Mouse (Mus musculus) heart, postnatal 0 days (tissue): ENCODE results near the gene Akp3. TPM values are rescaled to one million over a fixed set of nuclear protein-coding genes. Genes with fewer than 3 reads are reported as not detected.

Experiments used
- ATAC-seq: fragments of 200-750 bp; cut with Nextera tagmentation; 2 replicates; pipeline ENCODE4 v1.8.0; 2017; ENCODE audit warnings: low read depth, moderate number of reproducible peaks, moderate library complexity; ENCODE audit not compliant: insufficient read depth
- DNase-seq: peaks from one replicate; pipeline ENCODE4 v3.0.0-alpha.2; 2016; ENCODE audit warnings: low spot score
- H3K27ac ChIP-seq: fragments of 300-500 bp; sonication (generic); 2 replicates; pipeline ENCODE4 v1.5.1; 2014; ENCODE audit warnings: low read depth, mild to moderate bottlenecking
- H3K27me3 ChIP-seq: fragments of 300-500 bp; sonication (generic); 2 replicates; pipeline ENCODE4 v1.6.1; 2014; ENCODE audit warnings: low read length, mixed read lengths; ENCODE audit not compliant: control insufficient read depth, insufficient read depth
- H3K36me3 ChIP-seq: fragments of 300-500 bp; sonication (generic); replicated peaks from 2 replicates; pipeline ENCODE4 v1.6.1; 2014; ENCODE audit warnings: low read length, mixed read lengths; ENCODE audit not compliant: control insufficient read depth, insufficient read depth
- H3K4me1 ChIP-seq: fragments of 300-500 bp; sonication (generic); 2 replicates; pipeline ENCODE4 v1.6.1; 2014; ENCODE audit warnings: antibody characterized with exemption; ENCODE audit not compliant: control insufficient read depth, insufficient read depth
- H3K4me2 ChIP-seq: fragments of 300-500 bp; sonication (generic); 2 replicates; pipeline ENCODE4 v1.6.1; 2014; ENCODE audit warnings: low read depth, mild to moderate bottlenecking, low read length, moderate library complexity
- H3K4me3 ChIP-seq: fragments of 300-500 bp; sonication (generic); 2 replicates; pipeline ENCODE4 v1.5.1; 2014; ENCODE audit warnings: low read depth, low read length
- H3K9ac ChIP-seq: fragments of 300-500 bp; sonication (generic); replicated peaks from 2 replicates; pipeline ENCODE4 v1.6.1; 2014; ENCODE audit warnings: low read depth, low read length, mixed read lengths
- H3K9me3 ChIP-seq: fragments of 300-500 bp; sonication (generic); replicated peaks from 2 replicates; pipeline ENCODE4 v1.6.1; 2016; ENCODE audit warnings: low read length; ENCODE audit not compliant: control insufficient read depth
- CTCF ChIP-seq: IDR thresholded peaks from 2 replicates; pipeline ENCODE4 v1.5.1; 2016; ENCODE audit warnings: antibody characterized with exemption, control low read depth, low read depth
- EP300 ChIP-seq: IDR thresholded peaks from 2 replicates; pipeline ENCODE4 v1.6.1; 2016; ENCODE audit warnings: antibody characterized with exemption, low read depth
- WGBS: fragments of 180-500 bp; shearing (Covaris S2); extraction: QIAGEN DNeasy Blood & Tissue Kit; methylation state at CpG from one replicate; pipeline ENCODE4 v1.1.7; 2014; 5-methylcytosine and 5-hydroxymethylcytosine counted together
- polyA plus RNA-seq: library from polyadenylated mRNA; unstranded; fragments of >200 nt; fragmentation: Nextera tagmentation; extraction: Ambion mirVana; gene quantifications from 2 replicates; pipeline ENCODE4 v1.2.1, GENCODE M21; 2015
- total RNA-seq: library from RNA; depleted of rRNA; stranded (reverse); fragments of >200 nt; gene quantifications from 2 replicates; pipeline ENCODE4 v1.2.3, GENCODE M21; 2014; ENCODE audit warnings: low replicate concordance; rRNA removed

Akp3 gene
- total RNA-seq (not detected in 2 replicates), polyA plus RNA-seq (not detected in 2 replicates)

- H3K9me3 ChIP-seq = no peaks in the 10 kb centered on the region
- no peak for ATAC-seq
- H3K9ac ChIP-seq = no peak within 1 kb of the TSS
- H3K36me3 ChIP-seq = no peaks in the 10 kb centered on the region
- no peak within 1 kb of the TSS for H3K4me3 ChIP-seq
- 72% methylated on average over 6 of the region's 6 CpGs for WGBS
- TF ChIP-seq CTCF = no peak
- no peak for TF ChIP-seq EP300
- no peak within 1 kb of the TSS for H3K27ac ChIP-seq
- 0 out of 2 replicates have a peak, but pooled peaks cover 5% of the 10 kb centered on the region for H3K4me1 ChIP-seq
- DNase-seq = no peak
- peaks cover 39% of the 10 kb centered on the region for H3K27me3 ChIP-seq
- no peak within 1 kb of the TSS for H3K4me2 ChIP-seq
Measured at GRCm38 (mm10) chr1:87124673-87125072, at the start of gene Akp3. TSS of gene Akp3 (plus strand) at chr1:87124973.

GRCm38 (mm10) chr1:87086196-87086595, 38.6 kb upstream of the Akp3 start:
- no peak overlapping the region for H3K4me2 ChIP-seq
- H3K9me3 ChIP-seq = no peaks in the 10 kb centered on the region
- TF ChIP-seq EP300 = no peak
- TF ChIP-seq CTCF = no peak
- no peak for ATAC-seq
- DNase-seq = no peak
- H3K4me1 ChIP-seq = no peaks in the 10 kb centered on the region
- no peaks in the 10 kb centered on the region for H3K27me3 ChIP-seq
- WGBS = 61% methylated on average over 4 of the region's 4 CpGs
- no peak overlapping the region for H3K4me3 ChIP-seq
- no peak overlapping the region for H3K27ac ChIP-seq
- H3K36me3 ChIP-seq = no peaks in the 10 kb centered on the region
- no peak overlapping the region for H3K9ac ChIP-seq

GRCm38 (mm10) chr1:87086964-87087363, 37.8 kb upstream of the Akp3 start:
- no peak overlapping the region for H3K4me3 ChIP-seq
- ATAC-seq (no peak), DNase-seq (no peak)
- H3K27me3 ChIP-seq = no peaks in the 10 kb centered on the region
- TF ChIP-seq CTCF = peak; percentile 34; the same call in 1 of the 2 replicates
- TF ChIP-seq EP300 = no peak
- H3K36me3 ChIP-seq = no peaks in the 10 kb centered on the region
- no peak overlapping the region for H3K9ac ChIP-seq
- H3K9me3 ChIP-seq = no peaks in the 10 kb centered on the region
- H3K4me1 ChIP-seq = no peaks in the 10 kb centered on the region
- 69% methylated on average over 17 of the region's 17 CpGs for WGBS
- no peak overlapping the region for H3K27ac ChIP-seq
- no peak overlapping the region for H3K4me2 ChIP-seq

- TF ChIP-seq CTCF (no peak), EP300 (no peak)
- Histone ChIP-seq H3K4me2 (no peak overlapping the region), H3K27ac (no peak overlapping the region), H3K27me3 (no peaks in the 10 kb centered on the region), H3K4me1 (no peaks in the 10 kb centered on the region), H3K36me3 (no peaks in the 10 kb centered on the region), H3K4me3 (no peak overlapping the region), H3K9ac (no peak overlapping the region), H3K9me3 (no peaks in the 10 kb centered on the region)
- no peak for ATAC-seq
- WGBS = 88% methylated on average over 11 of the region's 11 CpGs
- no peak for DNase-seq
Measured at GRCm38 (mm10) chr1:87089251-87089650, 35.5 kb upstream of the Akp3 start.

- TF ChIP-seq EP300 (no peak), CTCF (no peak)
- Histone ChIP-seq H3K4me2 (no peak within 1 kb of the TSS), H3K9me3 (no peaks in the 10 kb centered on the region), H3K9ac (no peak within 1 kb of the TSS), H3K27me3 (no peaks in the 10 kb centered on the region), H3K4me3 (no peak within 1 kb of the TSS), H3K36me3 (no peaks in the 10 kb centered on the region), H3K27ac (no peak within 1 kb of the TSS), H3K4me1 (no peaks in the 10 kb centered on the region)
- WGBS = 66% methylated on average over 4 of the region's 4 CpGs
- no peak for DNase-seq
- ATAC-seq = no peak
Measured at GRCm38 (mm10) chr1:87089828-87090227, 34.9 kb upstream of the Akp3 start, which contains the start of gene Alppl2. TSS of gene Alppl2 (minus strand) at chr1:87089928.

- Histone ChIP-seq H3K27me3 (peaks cover 15% of the 10 kb centered on the region), H3K27ac (no peak overlapping the region), H3K9me3 (no peaks in the 10 kb centered on the region), H3K4me3 (no peak overlapping the region), H3K4me1 (no peaks in the 10 kb centered on the region; the same call in 1 of the 2 replicates), H3K4me2 (no peak overlapping the region), H3K36me3 (no peaks in the 10 kb centered on the region), H3K9ac (no peak overlapping the region)
- 77% methylated on average over 8 of the region's 8 CpGs for WGBS
- ATAC-seq = no peak
- no peak for TF ChIP-seq EP300
- TF ChIP-seq CTCF = no peak
- DNase-seq = no peak
Measured at GRCm38 (mm10) chr1:87095642-87096041, 29.1 kb upstream of the Akp3 start.
